Mouse (Mus musculus) T-helper 2 cell (primary cell): ENCODE data around the gene Olfr1019.

Source experiments
- in situ Hi-C: fragments of 300-600 bp; cut with MboI, MseI; formaldehyde crosslinking; loops from one replicate; pipeline ENCODE4 v1.15.1; 2025; ENCODE audit warnings: high pct_unique_total_duplicates

Olfr1019 gene

GRCm38 (mm10) chr2:85845383-85845782 is at the start of gene Olfr1019:
Olfr1019 (minus strand) TSS chr2:85845483.
- in situ Hi-C loops = no loop called here

GRCm38 (mm10) chr2:85885340-85885739 is 40.1 kb upstream of the Olfr1019 start, which contains the start of gene Olfr1023:
Olfr1023 (plus strand) TSS chr2:85885640.
- in situ Hi-C loops = no loop called here

- in situ Hi-C loops = no loop called here
Observed at GRCm38 (mm10) chr2:85868294-85868693, 23.0 kb upstream of the Olfr1019 start, which contains the start of gene Olfr1022. Olfr1022 (plus strand) TSS chr2:85868594.

GRCm38 (mm10) chr2:85846730-85847129 is 1.4 kb upstream of the Olfr1019 start, which contains the start of gene Olfr1020:
Olfr1020 (plus strand) TSS chr2:85847030.
- in situ Hi-C loops = no loop called here

GRCm38 (mm10) chr2:85818179-85818578 is 27.1 kb downstream of the Olfr1019 start, which contains the start of gene Olfr1018:
Olfr1018 (plus strand) TSS chr2:85818479.
- in situ Hi-C loops = no loop called here

- in situ Hi-C loops = loop anchor here (5.0 kb wide), 1 partner anchor 52 kb away; no protein-coding TSS in a partner anchor
Observed at GRCm38 (mm10) chr2:85804501-85804900, 40.8 kb downstream of the Olfr1019 start.

GRCm38 (mm10) chr2:85802444-85802843 is 42.8 kb downstream of the Olfr1019 start, which contains the start of gene Olfr1016:
Olfr1016 (minus strand) TSS chr2:85802544.
- in situ Hi-C loops = loop anchor here (5.0 kb wide), 1 partner anchor 50 kb away; no protein-coding TSS in a partner anchor

- in situ Hi-C loops = no loop called here
Observed at GRCm38 (mm10) chr2:85792331-85792730, 53.0 kb downstream of the Olfr1019 start.
